ENCODE assay signal across 29 mouse cellular contexts in the genomic region with DNA sequence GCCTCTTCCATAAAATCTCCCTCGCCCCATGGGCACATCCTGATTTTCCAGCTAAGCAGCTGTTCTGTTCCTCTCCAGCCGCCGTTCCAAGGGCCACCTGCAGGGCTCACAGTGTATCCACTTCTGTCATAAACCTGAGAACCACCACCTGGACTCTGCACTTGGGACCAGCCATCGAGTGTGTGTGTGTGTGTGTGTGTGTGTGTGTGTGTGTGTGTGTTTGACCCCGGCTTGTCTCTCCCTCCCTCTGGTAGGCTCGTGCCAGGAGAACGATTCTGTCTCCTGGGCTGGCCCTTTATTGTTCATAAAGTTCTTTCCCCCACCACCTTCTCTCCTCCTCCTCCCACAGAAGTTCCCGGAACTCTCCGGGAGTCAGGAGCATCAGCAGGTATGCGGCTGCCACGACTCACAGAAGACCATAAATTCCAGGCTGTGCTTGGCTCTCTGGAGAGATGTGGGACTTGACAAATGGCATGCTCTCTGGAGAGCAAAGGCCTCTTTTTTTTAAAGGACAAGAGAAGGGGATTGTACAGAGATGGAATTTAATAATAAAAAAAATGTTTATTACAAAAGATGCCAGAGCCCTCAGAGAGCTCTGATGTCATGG.
DNase-seq lines count a peak whose midpoint lies in the region; ATAC-seq and TF ChIP-seq lines count a peak whose summit lies in the region.
"Had no signal": no experiment of that assay in that cellular context is flagged by ENCODE, and none has a peak within 500 bp of the region (broad histone marks: within the 10 kb centered on the region; RNA-seq: fewer than 3 reads in every experiment).

No protein-coding gene starts in this region.

- 23% methylated on average over 11 of the region's 11 CpGs for WGBS in intestine, embryonic 15.5 days
- 22% methylated on average over 11 of the region's 11 CpGs for WGBS in kidney, adult 2 months
- WGBS in kidney, postnatal 0 days, result 12% methylated on average over 11 of the region's 11 CpGs
- WGBS in limb, embryonic 10.5 days, result 57% methylated on average over 11 of the region's 11 CpGs

- H3K9me3 ChIP-seq in intestine, embryonic 15.5 days, result no peaks in the 10 kb centered on the region
- H3K9me3 ChIP-seq in kidney, postnatal 0 days (replicated peaks; ENCODE audit: low read length), result peaks cover 3% of the 10 kb centered on the region; the same call in 1 of the 2 replicates
- H3K9me3 ChIP-seq in limb, embryonic 10.5 days (replicated peaks), result no peaks in the 10 kb centered on the region; the same call in 1 of the 2 replicates
- H3K9me3 ChIP-seq: forebrain, embryonic 13.5 days; liver, embryonic 15.5 days had no signal

- ATAC-seq in intestine, embryonic 15.5 days, result peak; percentile 77
- ATAC-seq in kidney, postnatal 0 days (replicated peaks; ENCODE audit: low FRiP score, low read depth), result peak; percentile 66
- ATAC-seq in erythroid progenitor cell, adult 5-6 weeks (replicated peaks; ENCODE audit: low FRiP score, poor library complexity, severe bottlenecking), result no peak
- ATAC-seq: forebrain, embryonic 13.5 days; hindbrain, embryonic 16.5 days; Patski had no signal

- no peak overlapping the region for H3K9ac ChIP-seq in intestine, embryonic 15.5 days
- H3K9ac ChIP-seq in kidney, postnatal 0 days (ENCODE audit: low read depth, low read length), result no peak overlapping the region
- H3K9ac ChIP-seq: embryonic facial prominence, embryonic 13.5 days; forebrain, embryonic 13.5 days; liver, embryonic 15.5 days; neural tube, embryonic 12.5 days had no signal

- TF ChIP-seq CTCF in kidney, adult 2 months (conservative IDR thresholded peaks at IDR 0.05; ENCODE audit: insufficient read depth, insufficient read length, low read depth, low read length), result no peak
- peak; percentile 31 for TF ChIP-seq CTCF in kidney, postnatal 0 days (IDR thresholded peaks at IDR 0.05; ENCODE audit: low read depth)

- no peak overlapping the region for H3K4me2 ChIP-seq in intestine, embryonic 15.5 days (replicated peaks)
- no peak overlapping the region for H3K4me2 ChIP-seq in kidney, postnatal 0 days (ENCODE audit: low read length)
- H3K4me2 ChIP-seq: embryonic facial prominence, embryonic 13.5 days; forebrain, embryonic 13.5 days; heart, embryonic 11.5 days; liver, embryonic 15.5 days; neural tube, embryonic 12.5 days had no signal

- no peaks in the 10 kb centered on the region for H3K36me3 ChIP-seq in intestine, embryonic 15.5 days
- no peaks in the 10 kb centered on the region for H3K36me3 ChIP-seq in kidney, adult 2 months (ENCODE audit: control insufficient read depth, insufficient read depth, low read length)
- H3K36me3 ChIP-seq in kidney, postnatal 0 days (ENCODE audit: insufficient read depth, low read length), result no peaks in the 10 kb centered on the region
- no peaks in the 10 kb centered on the region for H3K36me3 ChIP-seq in limb, embryonic 10.5 days
- H3K36me3 ChIP-seq: embryonic facial prominence, embryonic 13.5 days; G1E; hindbrain, embryonic 10.5 days; liver, embryonic 15.5 days; neural tube, embryonic 12.5 days had no signal

- H3K4me1 ChIP-seq in intestine, embryonic 15.5 days (replicated peaks), result no peaks in the 10 kb centered on the region; the same call in 1 of the 2 replicates
- H3K4me1 ChIP-seq in kidney, adult 2 months (ENCODE audit: control insufficient read depth, insufficient read depth, low read length), result no peaks in the 10 kb centered on the region
- H3K4me1 ChIP-seq in kidney, postnatal 0 days (replicated peaks; ENCODE audit: insufficient read depth, low read length), result no peaks in the 10 kb centered on the region
- H3K4me1 ChIP-seq in limb, embryonic 10.5 days, result peaks cover 11% of the 10 kb centered on the region
- H3K4me1 ChIP-seq: forebrain, embryonic 13.5 days; liver, embryonic 15.5 days; neural tube, embryonic 12.5 days had no signal

- no peak for TF ChIP-seq POLR2A in kidney, adult 2 months (IDR thresholded peaks at IDR 0.05; ENCODE audit: low read depth, low read length)

- H3K4me3 ChIP-seq in intestine, embryonic 15.5 days (replicated peaks), result no peak overlapping the region
- no peak overlapping the region for H3K4me3 ChIP-seq in kidney, adult 2 months (ENCODE audit: insufficient read depth, low read depth, low read length)
- no peak overlapping the region for H3K4me3 ChIP-seq in kidney, postnatal 0 days (replicated peaks; ENCODE audit: low read depth, low read length)
- H3K4me3 ChIP-seq in limb, embryonic 10.5 days, result no peak overlapping the region
- H3K4me3 ChIP-seq: embryonic facial prominence, embryonic 13.5 days; erythroblast, embryonic 14.5 days; forebrain, embryonic 13.5 days; gastrocnemius, adult 2 months; hindbrain, embryonic 10.5 days; liver, embryonic 15.5 days; neural tube, embryonic 12.5 days had no signal

- H3K27ac ChIP-seq in intestine, embryonic 15.5 days, result no peak overlapping the region
- H3K27ac ChIP-seq in kidney, adult 2 months (ENCODE audit: insufficient read depth, low read depth, low read length), result no peak overlapping the region
- H3K27ac ChIP-seq in kidney, postnatal 0 days, result no peak overlapping the region
- H3K27ac ChIP-seq in limb, embryonic 10.5 days, result no peak overlapping the region
- H3K27ac ChIP-seq: embryonic facial prominence, embryonic 13.5 days; forebrain, embryonic 13.5 days; gastrocnemius, adult 2 months; hindbrain, embryonic 10.5 days; liver, embryonic 15.5 days; neural tube, embryonic 12.5 days had no signal

- H3K27me3 ChIP-seq in intestine, embryonic 15.5 days (replicated peaks), result no peaks in the 10 kb centered on the region
- no peaks in the 10 kb centered on the region for H3K27me3 ChIP-seq in kidney, adult 2 months (replicated peaks; ENCODE audit: control insufficient read depth, insufficient read depth, low read length)
- H3K27me3 ChIP-seq in kidney, postnatal 0 days (ENCODE audit: insufficient read depth, low read length), result no peaks in the 10 kb centered on the region
- H3K27me3 ChIP-seq in limb, embryonic 10.5 days (ENCODE audit: low read depth, poor library complexity, severe bottlenecking), result no peaks in the 10 kb centered on the region
- H3K27me3 ChIP-seq: CH12.LX; forebrain, embryonic 13.5 days; liver, embryonic 15.5 days; neural tube, embryonic 12.5 days had no signal

- DNase-seq in kidney, adult 2 months, result peak; percentile 50
- no peak for DNase-seq in kidney, postnatal 0 days (ENCODE audit: low spot score)
- DNase-seq in limb, embryonic 10.5 days (ENCODE audit: low spot score), result peak; percentile 34
- no peak for DNase-seq in left cerebral cortex, adult 18-20 months (ENCODE audit: low spot score in 2 of 2)
- DNase-seq in layer of hippocampus, adult 9-11 months, result no peak
- DNase-seq in retina, postnatal 1 day, result no peak
- DNase-seq: adrenal gland, adult 8-10 months; cerebellum, adult 18-20 months; cerebellum, postnatal 36 days; embryo, embryonic 11 days; gastrocnemius, adult 2 months; layer of hippocampus, postnatal 36 days; liver; lung, postnatal 4 days; midbrain, embryonic 14.5 days; right cerebral cortex, adult 18-20 months had no signal

Comparison
In these comparisons a context has a peak if more than half of its experiments do, and no peak if none do; other contexts are left out.
1. DNase-seq: peak in kidney, adult 2 months (single experiment) and limb, embryonic 10.5 days (single experiment); none in kidney, postnatal 0 days (single experiment), left cerebral cortex, adult 18-20 months (0 of 2), layer of hippocampus, adult 9-11 months (single experiment) and retina, postnatal 1 day (single experiment).